Mouse (Mus musculus): ENCODE measurements around the gene Oaz1. TPM values are rescaled to one million over a fixed set of nuclear protein-coding genes. Genes with fewer than 3 reads are reported as not detected.

Gene Oaz1
- polyA plus RNA-seq, 1 experiment from 2014 or later: 1,867 TPM

DNA sequence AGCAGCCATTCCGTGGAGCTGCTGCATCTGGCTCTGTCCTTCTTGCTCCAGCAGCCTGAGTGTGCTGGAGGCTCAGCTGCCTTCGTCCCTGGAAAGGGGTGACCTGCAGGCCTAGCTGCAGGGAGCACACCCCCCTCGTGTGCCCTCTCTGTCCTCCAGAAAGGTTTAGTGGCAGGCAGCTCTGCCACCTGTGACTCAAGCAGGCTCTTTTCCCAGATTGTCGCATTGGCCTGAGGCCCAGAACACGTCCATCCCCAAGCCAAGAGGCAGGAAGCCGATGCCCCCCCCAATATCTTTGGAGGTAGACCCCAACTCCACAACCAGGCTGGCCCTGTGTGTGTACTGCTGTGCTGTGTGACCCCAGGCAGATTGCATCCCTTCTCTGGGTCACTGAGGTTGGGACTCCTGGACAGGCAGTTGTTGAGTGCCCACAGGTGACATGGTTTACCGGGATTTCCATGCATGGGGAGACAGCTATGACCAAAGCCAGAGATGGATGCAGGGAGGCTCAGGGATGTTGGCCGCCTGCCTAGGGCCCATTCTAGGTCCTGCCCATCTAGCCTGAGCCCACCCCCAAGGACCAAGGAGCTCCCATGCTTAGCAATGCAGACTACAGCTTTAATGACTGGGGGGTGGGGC lies 18.7 kb downstream of the Oaz1 start:
- ATAC-seq (ENCODE audit: low FRiP score, low TSS enrichment): no peak
- Histone ChIP-seq H3K27ac (ENCODE audit: low read depth, low read length) (no peak overlapping the region), H3K4me1 (ENCODE audit: control insufficient read depth, insufficient read depth, low read length) (peaks cover 9% of the 10 kb centered on the region), H3K9ac (ENCODE audit: low read depth, low read length) (no peak overlapping the region), H3K27me3 (ENCODE audit: control insufficient read depth, insufficient read depth, low read length) (peaks cover 43% of the 10 kb centered on the region), H3K4me3 (ENCODE audit: low read length) (no peak overlapping the region), H3K36me3 (ENCODE audit: control insufficient read depth, insufficient read depth, low read length) (no peaks in the 10 kb centered on the region; the same call in 1 of the 2 replicates), H3K4me2 (replicated peaks; ENCODE audit: low read depth, low read length) (no peak overlapping the region), H3K9me3 (ENCODE audit: control insufficient read depth, low read length) (no peaks in the 10 kb centered on the region)
- 60% methylated on average over 8 of the region's 8 CpGs for whole genome bisulfite sequencing

DNA sequence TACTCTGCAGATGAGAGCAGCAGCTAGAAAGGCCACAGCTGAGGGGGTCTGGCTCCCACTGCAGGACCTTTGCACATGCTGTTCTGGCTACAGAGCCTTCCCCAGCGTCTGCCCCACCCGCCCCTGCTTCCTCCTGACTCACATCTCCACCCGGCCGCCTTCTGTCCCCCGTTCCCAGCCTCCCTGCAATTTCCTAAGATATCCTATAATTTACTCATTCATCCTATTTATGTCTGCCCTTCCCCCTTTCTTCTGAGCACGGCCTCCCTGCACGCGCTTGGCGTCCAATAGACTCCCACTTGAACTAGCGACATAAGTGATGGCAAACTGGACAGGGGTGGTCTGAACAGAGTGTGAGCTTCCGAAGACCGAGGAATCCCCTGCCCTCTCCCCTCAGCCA lies 19.3 kb downstream of the Oaz1 start:
- H3K27ac ChIP-seq (ENCODE audit: low read depth, low read length): no peak overlapping the region
- H3K4me3 ChIP-seq (ENCODE audit: low read length): no peak overlapping the region
- H3K9me3 ChIP-seq (ENCODE audit: control insufficient read depth, low read length): no peaks in the 10 kb centered on the region
- WGBS: 76% methylated on average over 12 of the region's 12 CpGs
- H3K36me3 ChIP-seq (ENCODE audit: control insufficient read depth, insufficient read depth, low read length): no peaks in the 10 kb centered on the region; the same call in 1 of the 2 replicates
- H3K4me2 ChIP-seq (replicated peaks; ENCODE audit: low read depth, low read length): no peak overlapping the region
- H3K27me3 ChIP-seq (ENCODE audit: control insufficient read depth, insufficient read depth, low read length): peaks cover 43% of the 10 kb centered on the region
- H3K4me1 ChIP-seq (ENCODE audit: control insufficient read depth, insufficient read depth, low read length): peaks cover 9% of the 10 kb centered on the region
- H3K9ac ChIP-seq (ENCODE audit: low read depth, low read length): no peak overlapping the region
- ATAC-seq (ENCODE audit: low FRiP score, low TSS enrichment): no peak

DNA sequence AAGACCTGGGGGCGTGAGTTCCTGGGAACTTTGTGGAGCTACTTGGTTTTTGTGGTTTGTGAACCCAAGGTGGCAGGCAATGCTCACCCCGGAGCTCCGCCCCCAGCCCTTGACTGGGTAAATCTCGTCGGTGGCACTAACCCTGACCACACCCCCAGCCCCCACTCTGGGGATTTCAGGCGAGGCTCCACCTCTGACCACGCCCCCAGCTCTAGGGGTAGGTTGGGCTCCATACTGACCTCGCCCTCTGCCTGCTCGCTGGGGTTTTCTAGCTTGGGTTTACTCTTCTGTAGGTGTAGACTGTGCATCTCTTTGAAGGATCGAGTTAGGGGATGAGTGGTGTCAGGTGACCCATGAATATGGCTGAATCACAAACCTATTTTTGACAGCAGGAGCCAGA lies 22.1 kb downstream of the Oaz1 start:
- H3K9me3 ChIP-seq (ENCODE audit: control insufficient read depth, low read length): no peaks in the 10 kb centered on the region
- H3K4me2 ChIP-seq (replicated peaks; ENCODE audit: low read depth, low read length): no peak overlapping the region
- H3K27me3 ChIP-seq (ENCODE audit: control insufficient read depth, insufficient read depth, low read length): peaks cover 23% of the 10 kb centered on the region
- H3K36me3 ChIP-seq (ENCODE audit: control insufficient read depth, insufficient read depth, low read length): peaks cover 21% of the 10 kb centered on the region
- 8% methylated on average over 10 of the region's 10 CpGs for WGBS
- no peak overlapping the region for H3K9ac ChIP-seq (ENCODE audit: low read depth, low read length)
- no peak overlapping the region for H3K27ac ChIP-seq (ENCODE audit: low read depth, low read length)
- peaks cover 6% of the 10 kb centered on the region; the same call in 1 of the 2 replicates for H3K4me1 ChIP-seq (ENCODE audit: control insufficient read depth, insufficient read depth, low read length)
- peak; percentile 18; the same call in 1 of the 2 replicates for ATAC-seq (ENCODE audit: low FRiP score, low TSS enrichment)
- no peak overlapping the region for H3K4me3 ChIP-seq (ENCODE audit: low read length)

DNA sequence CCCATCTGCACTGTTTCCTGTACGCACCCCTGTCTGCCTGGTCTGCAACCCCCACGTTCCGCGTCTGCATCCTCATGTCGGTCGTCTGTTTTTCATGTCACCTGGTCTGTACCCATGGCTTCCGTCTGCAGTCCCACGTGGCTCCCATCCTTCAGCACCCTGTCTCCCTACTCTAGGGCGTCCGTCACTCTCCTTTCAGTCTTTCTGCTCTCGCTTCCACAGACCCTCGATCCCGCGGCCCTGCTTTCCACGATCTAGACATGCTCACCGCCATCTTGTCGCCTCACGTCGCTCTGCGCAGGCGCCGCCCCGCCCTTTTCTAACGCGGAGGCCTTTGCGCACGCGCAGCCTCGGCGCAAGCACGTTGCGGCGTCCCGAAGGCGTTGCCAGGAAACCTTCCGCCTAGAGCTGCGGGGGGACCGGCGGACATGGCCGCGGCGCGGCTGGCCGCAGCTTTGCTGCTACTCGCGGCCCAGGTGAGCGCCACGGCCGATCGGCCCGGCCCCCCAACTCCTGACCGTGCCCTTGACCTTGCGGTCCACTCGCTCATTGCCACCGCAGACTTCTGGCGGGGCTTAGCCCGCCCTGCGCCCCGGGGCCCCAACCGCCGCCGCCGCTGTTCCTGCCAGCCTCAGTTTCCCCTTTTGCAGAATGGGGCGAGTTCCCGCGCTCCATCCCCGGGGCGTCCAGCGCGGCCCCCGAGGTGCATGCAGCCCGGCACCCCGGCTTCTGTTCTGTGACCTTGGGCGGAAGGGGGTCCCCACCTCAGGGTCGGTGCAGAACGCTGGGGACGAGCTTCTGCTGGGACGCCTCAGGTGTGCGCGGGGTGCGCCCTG lies 28.7 kb downstream of the Oaz1 start, which contains the start of the genes Lsm7 and Sppl2b:
Gene Lsm7, minus strand, starts transcription at position 297 of the 836 bp plus-strand sequence.
Gene Sppl2b, plus strand, starts transcription at position 363 of the 836 bp plus-strand sequence.
- ATAC-seq (ENCODE audit: low FRiP score, low TSS enrichment): peak; percentile 82
- H3K9ac ChIP-seq (ENCODE audit: low read depth, low read length): peak within 1 kb of the TSS; percentile 77
- H3K27me3 ChIP-seq (ENCODE audit: control insufficient read depth, insufficient read depth, low read length): no peaks in the 10 kb centered on the region
- no peak within 1 kb of the TSS for H3K27ac ChIP-seq (ENCODE audit: low read depth, low read length)
- peaks cover 18% of the 10 kb centered on the region for H3K4me1 ChIP-seq (ENCODE audit: control insufficient read depth, insufficient read depth, low read length)
- WGBS: under 1% methylated on average over 81 of the region's 81 CpGs
- H3K9me3 ChIP-seq (ENCODE audit: control insufficient read depth, low read length): no peaks in the 10 kb centered on the region
- H3K4me2 ChIP-seq (replicated peaks; ENCODE audit: low read depth, low read length): peak within 1 kb of the TSS; percentile 98
- H3K4me3 ChIP-seq (ENCODE audit: low read length): peak within 1 kb of the TSS; percentile 79
- H3K36me3 ChIP-seq (ENCODE audit: control insufficient read depth, insufficient read depth, low read length): peaks cover 22% of the 10 kb centered on the region

DNA sequence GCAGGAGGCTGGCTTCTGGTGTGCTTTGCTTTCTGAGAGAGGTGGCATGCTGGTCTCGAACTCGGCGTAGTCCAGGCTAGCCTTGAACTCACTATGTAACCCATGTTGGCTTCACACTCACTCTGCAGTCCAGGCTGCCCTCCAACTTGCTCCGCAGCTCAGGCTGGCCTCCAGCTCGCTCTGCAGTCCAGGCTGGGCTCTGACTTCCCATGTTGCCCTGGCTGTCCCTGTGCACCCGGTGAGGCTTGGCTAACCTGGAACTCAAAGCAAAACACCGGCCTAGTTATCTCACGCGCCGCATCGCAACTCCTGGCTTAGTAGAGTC lies 29.3 kb downstream of the Oaz1 start:
- H3K9ac ChIP-seq (ENCODE audit: low read depth, low read length): peak overlapping the region; percentile 77
- H3K36me3 ChIP-seq (ENCODE audit: control insufficient read depth, insufficient read depth, low read length): peaks cover 22% of the 10 kb centered on the region
- ATAC-seq (ENCODE audit: low FRiP score, low TSS enrichment): peak; percentile 10; the same call in 1 of the 2 replicates
- peak overlapping the region; percentile 79 for H3K4me3 ChIP-seq (ENCODE audit: low read length)
- no peaks in the 10 kb centered on the region for H3K27me3 ChIP-seq (ENCODE audit: control insufficient read depth, insufficient read depth, low read length)
- no peak overlapping the region for H3K27ac ChIP-seq (ENCODE audit: low read depth, low read length)
- peak overlapping the region; percentile 98 for H3K4me2 ChIP-seq (replicated peaks; ENCODE audit: low read depth, low read length)
- H3K9me3 ChIP-seq (ENCODE audit: control insufficient read depth, low read length): no peaks in the 10 kb centered on the region
- WGBS: 26% methylated on average over 11 of the region's 11 CpGs
- H3K4me1 ChIP-seq (ENCODE audit: control insufficient read depth, insufficient read depth, low read length): peaks cover 18% of the 10 kb centered on the region

DNA sequence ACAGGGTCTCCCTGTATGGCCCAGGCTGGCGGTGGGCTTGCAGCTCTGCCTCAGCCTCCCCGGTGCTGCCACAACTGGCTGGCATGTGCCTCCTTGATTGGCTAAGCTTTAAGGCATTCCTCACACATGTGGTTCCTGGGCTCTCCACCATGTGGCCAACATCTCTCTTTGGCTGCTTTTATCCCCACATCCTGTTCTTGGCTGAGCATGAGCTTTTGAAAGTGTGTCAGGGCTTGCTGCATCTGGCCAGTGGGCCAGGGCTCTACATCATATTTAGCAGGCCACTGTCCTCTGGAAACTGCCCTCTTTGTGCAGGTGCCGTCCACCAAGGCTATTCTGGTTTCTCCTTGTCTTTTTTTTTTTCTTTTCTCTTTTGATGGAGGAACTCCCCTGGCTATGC lies 29.8 kb downstream of the Oaz1 start:
- ATAC-seq (ENCODE audit: low FRiP score, low TSS enrichment): no peak
- peaks cover 18% of the 10 kb centered on the region for H3K4me1 ChIP-seq (ENCODE audit: control insufficient read depth, insufficient read depth, low read length)
- H3K27ac ChIP-seq (ENCODE audit: low read depth, low read length): no peak overlapping the region
- H3K9me3 ChIP-seq (ENCODE audit: control insufficient read depth, low read length): no peaks in the 10 kb centered on the region
- peaks cover 23% of the 10 kb centered on the region for H3K36me3 ChIP-seq (ENCODE audit: control insufficient read depth, insufficient read depth, low read length)
- H3K4me2 ChIP-seq (replicated peaks; ENCODE audit: low read depth, low read length): peak overlapping the region; percentile 98
- 74% methylated on average over 3 of the region's 3 CpGs for WGBS
- peak overlapping the region; percentile 77; the same call in 1 of the 2 replicates for H3K9ac ChIP-seq (ENCODE audit: low read depth, low read length)
- H3K27me3 ChIP-seq (ENCODE audit: control insufficient read depth, insufficient read depth, low read length): no peaks in the 10 kb centered on the region
- peak overlapping the region; percentile 79; the same call in 1 of the 2 replicates for H3K4me3 ChIP-seq (ENCODE audit: low read length)

DNA sequence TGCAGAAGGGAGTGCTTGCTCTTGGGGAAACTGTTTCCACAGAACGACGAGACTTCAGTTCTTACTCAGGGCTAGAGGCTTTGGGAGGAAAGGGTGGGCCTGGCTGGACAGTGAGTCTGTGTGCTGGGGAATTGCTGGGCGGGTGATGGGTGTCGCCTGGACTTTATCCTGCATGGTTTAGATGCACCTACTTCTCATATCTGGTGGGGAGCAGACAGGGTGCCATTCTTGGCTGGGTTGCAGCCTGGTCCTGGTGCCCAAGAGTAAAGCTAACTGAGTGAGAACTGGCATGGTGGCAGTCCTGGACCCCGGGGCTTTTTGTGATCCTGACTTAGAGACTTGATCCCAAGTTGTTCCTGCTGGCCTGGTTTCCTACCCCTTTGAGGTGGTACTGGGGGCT lies 30.5 kb downstream of the Oaz1 start:
- WGBS: 78% methylated on average over 5 of the region's 5 CpGs
- no peak for ATAC-seq (ENCODE audit: low FRiP score, low TSS enrichment)
- Histone ChIP-seq H3K27ac (ENCODE audit: low read depth, low read length) (no peak overlapping the region), H3K4me1 (ENCODE audit: control insufficient read depth, insufficient read depth, low read length) (peaks cover 18% of the 10 kb centered on the region), H3K9me3 (ENCODE audit: control insufficient read depth, low read length) (no peaks in the 10 kb centered on the region), H3K9ac (ENCODE audit: low read depth, low read length) (no peak overlapping the region), H3K4me3 (ENCODE audit: low read length) (no peak overlapping the region), H3K36me3 (ENCODE audit: control insufficient read depth, insufficient read depth, low read length) (peaks cover 23% of the 10 kb centered on the region), H3K4me2 (replicated peaks; ENCODE audit: low read depth, low read length) (no peak overlapping the region), H3K27me3 (ENCODE audit: control insufficient read depth, insufficient read depth, low read length) (no peaks in the 10 kb centered on the region)

DNA sequence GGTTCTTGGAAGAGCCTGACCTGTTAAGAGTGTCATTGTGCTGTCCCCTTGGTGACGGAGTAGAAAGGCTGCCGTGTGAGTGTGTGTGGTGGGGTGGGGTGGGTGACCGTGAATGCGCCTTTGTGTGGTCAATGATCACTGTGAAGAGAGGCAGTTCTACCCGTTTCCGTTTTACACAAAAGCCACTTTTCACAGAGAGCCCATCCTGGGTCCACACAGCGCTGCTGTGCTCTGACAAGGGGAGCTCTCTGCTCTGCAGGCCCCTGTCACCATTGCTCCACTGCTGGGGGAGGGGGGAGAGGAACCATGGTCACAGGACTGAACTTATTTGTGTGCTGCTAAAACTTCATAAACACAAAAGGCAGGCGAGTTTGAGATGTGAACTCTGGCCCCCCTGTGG lies 30.9 kb downstream of the Oaz1 start:
- Histone ChIP-seq H3K4me2 (replicated peaks; ENCODE audit: low read depth, low read length) (no peak overlapping the region), H3K9me3 (ENCODE audit: control insufficient read depth, low read length) (no peaks in the 10 kb centered on the region), H3K27ac (ENCODE audit: low read depth, low read length) (no peak overlapping the region), H3K9ac (ENCODE audit: low read depth, low read length) (peak overlapping the region; percentile 34; the same call in 1 of the 2 replicates), H3K4me1 (ENCODE audit: control insufficient read depth, insufficient read depth, low read length) (peaks cover 18% of the 10 kb centered on the region), H3K27me3 (ENCODE audit: control insufficient read depth, insufficient read depth, low read length) (no peaks in the 10 kb centered on the region), H3K36me3 (ENCODE audit: control insufficient read depth, insufficient read depth, low read length) (peaks cover 21% of the 10 kb centered on the region), H3K4me3 (ENCODE audit: low read length) (no peak overlapping the region)
- ATAC-seq (ENCODE audit: low FRiP score, low TSS enrichment): no peak
- whole genome bisulfite sequencing: 78% methylated on average over 8 of the region's 8 CpGs

DNA sequence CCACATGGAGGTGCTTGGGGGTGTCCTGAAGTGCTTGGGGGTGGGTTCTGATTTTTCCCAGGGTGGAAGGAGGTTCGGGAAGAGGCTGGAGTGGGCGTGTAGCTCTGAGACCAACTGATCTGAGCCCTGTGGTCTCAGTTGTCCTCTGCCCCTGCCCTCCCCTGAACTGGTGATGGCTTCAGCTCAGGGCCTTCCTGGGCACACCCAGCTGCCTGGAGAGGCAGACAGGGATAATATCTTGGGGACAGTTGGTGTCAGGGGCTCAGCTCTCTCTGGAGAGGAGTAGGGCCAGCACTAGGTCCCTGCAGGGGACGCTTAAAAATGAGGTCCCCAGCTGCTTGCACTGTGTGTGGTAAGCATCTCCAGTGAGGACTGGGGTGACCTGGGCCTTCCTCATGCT lies 31.4 kb downstream of the Oaz1 start:
- no peak for ATAC-seq (ENCODE audit: low FRiP score, low TSS enrichment)
- Histone ChIP-seq H3K27me3 (ENCODE audit: control insufficient read depth, insufficient read depth, low read length) (no peaks in the 10 kb centered on the region), H3K9me3 (ENCODE audit: control insufficient read depth, low read length) (no peaks in the 10 kb centered on the region), H3K27ac (ENCODE audit: low read depth, low read length) (no peak overlapping the region), H3K36me3 (ENCODE audit: control insufficient read depth, insufficient read depth, low read length) (peaks cover 23% of the 10 kb centered on the region), H3K9ac (ENCODE audit: low read depth, low read length) (peak overlapping the region; percentile 34; the same call in 1 of the 2 replicates), H3K4me2 (replicated peaks; ENCODE audit: low read depth, low read length) (no peak overlapping the region), H3K4me1 (ENCODE audit: control insufficient read depth, insufficient read depth, low read length) (peaks cover 18% of the 10 kb centered on the region), H3K4me3 (ENCODE audit: low read length) (no peak overlapping the region)
- 63% methylated on average over 3 of the region's 3 CpGs for WGBS

Measured in kidney, embryonic 14.5 days (tissue).